8 mouse cellular contexts compared by ENCODE assay signal in genomic region chr10:84440541-84441433, GRCm38 (mm10). TPM values are rescaled to one million over a fixed set of nuclear protein-coding genes. Genes with fewer than 3 reads are reported as not detected.
A peak's percentile ranks its signal among the peaks of the same experiment; 100 is the strongest.
DNase-seq lines count a peak whose midpoint lies in the region; ATAC-seq and TF ChIP-seq lines count a peak whose summit lies in the region.

Gene Nuak1, minus strand, starts transcription at chr10:84440597.

- ATAC-seq in intestine, postnatal 0 days: peak; percentile 86
- ATAC-seq in midbrain, embryonic 12.5 days (ENCODE audit: low FRiP score, low read depth): peak; percentile 86
- ATAC-seq in monocyte, adult 5-6 weeks (replicated peaks; ENCODE audit: insufficient number of reproducible peaks, low FRiP score, low TSS enrichment, poor library complexity, severe bottlenecking): no peak

- H3K27me3 ChIP-seq in intestine, postnatal 0 days (replicated peaks; ENCODE audit: control insufficient read depth, insufficient read depth, low read length): peaks cover 23% of the 10 kb centered on the region
- peaks cover 15% of the 10 kb centered on the region for H3K27me3 ChIP-seq in limb, embryonic 10.5 days (ENCODE audit: low read depth, poor library complexity, severe bottlenecking)
- no peaks in the 10 kb centered on the region for H3K27me3 ChIP-seq in midbrain, embryonic 12.5 days

- H3K4me1 ChIP-seq in intestine, postnatal 0 days (replicated peaks; ENCODE audit: control insufficient read depth, insufficient read depth, low read length): no peaks in the 10 kb centered on the region
- H3K4me1 ChIP-seq in limb, embryonic 10.5 days: peaks cover 64% of the 10 kb centered on the region
- peaks cover 56% of the 10 kb centered on the region for H3K4me1 ChIP-seq in midbrain, embryonic 12.5 days

- H3K9ac ChIP-seq in intestine, postnatal 0 days (ENCODE audit: low read depth, low read length): peak within 1 kb of the TSS; percentile 80
- H3K9ac ChIP-seq in midbrain, embryonic 12.5 days (replicated peaks): peak within 1 kb of the TSS; percentile 98

- no peaks in the 10 kb centered on the region for H3K36me3 ChIP-seq in intestine, postnatal 0 days (ENCODE audit: control insufficient read depth, insufficient read depth)
- no peaks in the 10 kb centered on the region for H3K36me3 ChIP-seq in limb, embryonic 10.5 days
- no peaks in the 10 kb centered on the region for H3K36me3 ChIP-seq in midbrain, embryonic 12.5 days

- H3K4me2 ChIP-seq in intestine, postnatal 0 days (replicated peaks; ENCODE audit: low read depth): peak within 1 kb of the TSS; percentile 94
- H3K4me2 ChIP-seq in midbrain, embryonic 12.5 days (replicated peaks): peak within 1 kb of the TSS; percentile 86

- peak; percentile 95 for DNase-seq in adrenal gland, adult 2 months
- peak; percentile 96 for DNase-seq in embryo, embryonic 11 days
- no peak for DNase-seq in gonadal fat pad, adult 2 months (ENCODE audit: low read depth)
- peak; percentile 91 for DNase-seq in limb, embryonic 10.5 days (ENCODE audit: low spot score)
- peak; percentile 19 for DNase-seq in spleen, adult 12 weeks (ENCODE audit: low spot score)

- WGBS in intestine, postnatal 0 days: under 1% methylated on average over 80 of the region's 94 CpGs
- under 1% methylated on average over 90 of the region's 94 CpGs for WGBS in limb, embryonic 10.5 days
- under 1% methylated on average over 76 of the region's 94 CpGs for WGBS in midbrain, embryonic 12.5 days

- peak within 1 kb of the TSS; percentile 57 for H3K4me3 ChIP-seq in intestine, postnatal 0 days (ENCODE audit: low read depth, low read length)
- peak within 1 kb of the TSS; percentile 87 for H3K4me3 ChIP-seq in limb, embryonic 10.5 days
- H3K4me3 ChIP-seq in midbrain, embryonic 12.5 days: peak within 1 kb of the TSS; percentile 82

- peak; percentile 43 for TF ChIP-seq CTCF in intestine, postnatal 0 days (IDR thresholded peaks at IDR 0.05; ENCODE audit: low read depth)

- peak within 1 kb of the TSS; percentile 70 for H3K27ac ChIP-seq in intestine, postnatal 0 days (ENCODE audit: low read depth, low read length)
- H3K27ac ChIP-seq in limb, embryonic 10.5 days: peak within 1 kb of the TSS; percentile 100
- H3K27ac ChIP-seq in midbrain, embryonic 12.5 days (replicated peaks): peak within 1 kb of the TSS; percentile 98

- no peaks in the 10 kb centered on the region for H3K9me3 ChIP-seq in intestine, postnatal 0 days (ENCODE audit: control insufficient read depth)
- no peaks in the 10 kb centered on the region for H3K9me3 ChIP-seq in limb, embryonic 10.5 days (replicated peaks)
- H3K9me3 ChIP-seq in midbrain, embryonic 12.5 days: no peaks in the 10 kb centered on the region

RNA-seq across cellular contexts. Expression of gene Nuak1, which starts in this region (rescaled TPM):
- 10 to 100 TPM in 1 of 2 experiments, 1 to 10 TPM in 1; 6.6 to 12.2 TPM for total RNA-seq in adrenal gland, adult 2 months (2021)
- polyA plus RNA-seq in adrenal gland, adult 2 months (2012; rRNA removed): 4.4 and 4.7 TPM in 2 replicates
- 13.3 and 13.9 TPM in 2 replicates for polyA plus RNA-seq in gonadal fat pad, adult 2 months (2012; rRNA removed)
- 0.37 and 0.55 TPM in 2 replicates for polyA plus RNA-seq in intestine, postnatal 0 days (2015; fragmentation: Nextera tagmentation; extraction: Ambion mirVana)
- 0.69 and 1.2 TPM in 2 replicates for polyA plus RNA-seq in limb, embryonic 10.5 days (2016; fragmentation: Nextera tagmentation; extraction: Ambion mirVana)
- polyA plus RNA-seq in midbrain, embryonic 12.5 days (2016; fragmentation: Nextera tagmentation; extraction: Ambion mirVana): 3.7 and 4.5 TPM in 2 replicates
- total RNA-seq in monocyte, adult 5-6 weeks (2017): 0.29 to 0.48 TPM in 2 of 3 replicates, not detected in the other

Comparison
In these comparisons a context has a peak if more than half of its experiments do, and no peak if none do; other contexts are left out.
1. Peak in ATAC-seq, H3K4me3 ChIP-seq, H3K27ac ChIP-seq, H3K9ac ChIP-seq and H3K4me2 ChIP-seq in intestine, postnatal 0 days; RNA of the gene not detected or under 1 TPM.